Mouse (Mus musculus) hematopoietic stem cell, adult 5-6 weeks (primary cell): ENCODE results near the gene Gpr87. TPM values are rescaled to one million over a fixed set of nuclear protein-coding genes. Genes with fewer than 3 reads are reported as not detected.

Source experiments
- ATAC-seq, 2 experiments: fragments of 125-278 bp in 1 of 2; replicated peaks in 1 of 2; 2 replicates each; pipeline ENCODE4 v1.8.0; 2016 to 2017; ENCODE audit warnings: inconsistent platforms in 2 of 2, mild to moderate bottlenecking in 2 of 2, moderate number of reproducible peaks in 2 of 2, low read depth in 1 of 2, moderate TSS enrichment in 1 of 2; ENCODE audit not compliant: low FRiP score in 2 of 2, poor library complexity in 2 of 2, severe bottlenecking in 2 of 2, insufficient read depth in 1 of 2, low TSS enrichment in 1 of 2
- total RNA-seq: library from RNA; stranded (forward); fragments of 172-1452, 232-1000 nt; gene quantifications from 2 replicates; pipeline ENCODE4 v1.2.3, GENCODE M21; 2017

Gene Gpr87
- total RNA-seq, 1 experiment from 2014 or later, result not detected

- ATAC-seq, result 0 out of 4 replicates have a peak, but pooled peaks of 1 of the 2 experiments have one; percentile 24
These were observed 9.1 kb upstream of the Gpr87 start for GRCm38 (mm10) chr3:59203802-59204520.

GRCm38 (mm10) chr3:59197329-59197948 lies 2.5 kb upstream of the Gpr87 start:
- no peak for ATAC-seq

- ATAC-seq, result no peak
These were observed 805 bp downstream of the Gpr87 start for GRCm38 (mm10) chr3:59194099-59194498.

- ATAC-seq, result no peak
These were observed 3.2 kb downstream of the Gpr87 start for GRCm38 (mm10) chr3:59191674-59192073.

- ATAC-seq, result no peak
These were observed 7.6 kb downstream of the Gpr87 start for GRCm38 (mm10) chr3:59187336-59187735.

GRCm38 (mm10) chr3:59185662-59186061 lies 9.2 kb downstream of the Gpr87 start:
- ATAC-seq, result no peak

GRCm38 (mm10) chr3:59182129-59182528 lies 12.8 kb downstream of the Gpr87 start:
- ATAC-seq, result no peak

GRCm38 (mm10) chr3:59181134-59181533 lies 13.8 kb downstream of the Gpr87 start:
- no peak for ATAC-seq

GRCm38 (mm10) chr3:59176871-59177270 lies 18.0 kb downstream of the Gpr87 start:
- ATAC-seq, result no peak

- ATAC-seq, result peak; percentile 81 to 85
These were observed 19.7 kb downstream of the Gpr87 start for GRCm38 (mm10) chr3:59175234-59175633.

- no peak; a peak in 1 of 4 replicates for ATAC-seq
These were observed 20.3 kb downstream of the Gpr87 start for GRCm38 (mm10) chr3:59174426-59175154.

- peak; percentile 33 to 65; a peak in 1 of 4 replicates for ATAC-seq
These were observed 24.8 kb downstream of the Gpr87 start for GRCm38 (mm10) chr3:59169921-59170627.

GRCm38 (mm10) chr3:59169215-59169614 lies 25.7 kb downstream of the Gpr87 start:
- peak in 1 of 2 experiments; percentile 49; a peak in 1 of 4 replicates for ATAC-seq

- peak; percentile 59 to 64; a peak in 2 of 4 replicates for ATAC-seq
These were observed 26.4 kb downstream of the Gpr87 start for GRCm38 (mm10) chr3:59168476-59168875.

- no peak for ATAC-seq
These were observed 27.4 kb downstream of the Gpr87 start for GRCm38 (mm10) chr3:59167417-59168054.

- ATAC-seq, result no peak
These were observed 34.4 kb downstream of the Gpr87 start for GRCm38 (mm10) chr3:59160465-59160864.

- ATAC-seq, result peak in 1 of 2 experiments; percentile 53; a peak in 3 of 4 replicates
These were observed 37.9 kb downstream of the Gpr87 start for GRCm38 (mm10) chr3:59157048-59157447.
